Mouse (Mus musculus) hematopoietic stem cell, adult 5-6 weeks (primary cell): Measurements from ENCODE around the gene Sds. TPM values are rescaled to one million over a fixed set of nuclear protein-coding genes. Genes with fewer than 3 reads are reported as not detected.

Source experiments
- ATAC-seq, 2 experiments: fragments of 125-278 bp in 1 of 2; replicated peaks in 1 of 2; 2 replicates each; pipeline ENCODE4 v1.8.0; 2016 to 2017; ENCODE audit warnings: inconsistent platforms in 2 of 2, mild to moderate bottlenecking in 2 of 2, moderate number of reproducible peaks in 2 of 2, low read depth in 1 of 2, moderate TSS enrichment in 1 of 2; ENCODE audit not compliant: low FRiP score in 2 of 2, poor library complexity in 2 of 2, severe bottlenecking in 2 of 2, insufficient read depth in 1 of 2, low TSS enrichment in 1 of 2
- total RNA-seq: library from RNA; stranded (forward); fragments of 172-1452, 232-1000 nt; gene quantifications from 2 replicates; pipeline ENCODE4 v1.2.3, GENCODE M21; 2017

Sds gene
- total RNA-seq, 1 experiment from 2014 or later = not detected

DNA sequence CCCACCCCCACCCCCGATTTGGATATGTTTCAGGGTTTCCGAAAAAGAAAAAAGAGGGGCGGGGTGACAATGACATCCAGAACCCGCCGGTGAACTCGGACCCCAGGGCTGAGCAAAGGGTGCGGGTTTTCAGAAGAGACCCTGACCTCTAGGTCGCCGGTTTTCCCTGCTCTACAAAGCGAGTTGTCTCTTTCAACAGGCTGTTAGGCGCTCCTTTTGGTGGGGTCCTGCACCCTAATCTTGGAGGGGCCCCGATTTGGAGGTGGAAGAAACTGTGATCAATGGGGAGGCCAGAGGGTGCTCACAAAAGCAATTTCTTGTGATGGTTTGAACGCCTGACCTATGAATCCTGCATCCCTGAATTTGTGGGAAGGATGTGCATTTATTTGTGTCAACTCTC lies 37.9 kb upstream of the Sds start:
- ATAC-seq = no peak

DNA sequence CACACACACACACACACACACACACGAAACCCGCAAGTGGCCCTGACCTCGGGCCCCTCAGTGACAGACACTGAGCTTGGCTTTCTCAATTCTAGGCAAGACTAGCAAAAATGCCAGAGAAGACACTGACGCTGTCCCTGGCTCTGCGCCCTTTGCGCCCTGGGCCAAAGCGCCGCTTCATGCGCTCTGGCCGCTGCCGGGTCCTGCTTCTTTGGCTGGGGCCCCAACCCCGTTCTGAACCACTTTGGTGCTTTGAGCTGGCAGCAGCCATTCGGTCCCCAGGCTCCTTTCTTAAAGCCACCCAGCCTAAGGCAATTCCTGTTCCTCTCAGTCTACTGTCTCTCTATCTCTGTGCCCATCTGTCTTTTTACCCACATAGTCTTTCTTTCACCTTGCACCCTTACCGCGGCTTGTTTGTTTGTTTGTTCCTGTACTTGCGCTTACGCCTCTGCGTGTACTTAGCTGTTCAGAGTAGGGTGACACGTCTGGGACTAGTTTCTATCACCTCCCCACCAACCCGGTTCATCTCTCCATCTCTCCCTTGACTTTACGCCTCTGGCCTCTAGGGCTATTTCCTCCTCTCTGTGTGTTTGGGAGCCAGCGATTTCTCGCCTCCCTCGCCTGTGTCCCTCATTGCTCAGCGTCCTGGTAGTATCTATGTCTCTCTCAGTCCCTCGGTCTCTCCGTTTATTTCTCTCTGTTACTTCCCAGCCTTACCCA lies 37.2 kb upstream of the Sds start:
- ATAC-seq = 0 out of 4 replicates have a peak, but pooled peaks of 1 of the 2 experiments have one; percentile 11

DNA sequence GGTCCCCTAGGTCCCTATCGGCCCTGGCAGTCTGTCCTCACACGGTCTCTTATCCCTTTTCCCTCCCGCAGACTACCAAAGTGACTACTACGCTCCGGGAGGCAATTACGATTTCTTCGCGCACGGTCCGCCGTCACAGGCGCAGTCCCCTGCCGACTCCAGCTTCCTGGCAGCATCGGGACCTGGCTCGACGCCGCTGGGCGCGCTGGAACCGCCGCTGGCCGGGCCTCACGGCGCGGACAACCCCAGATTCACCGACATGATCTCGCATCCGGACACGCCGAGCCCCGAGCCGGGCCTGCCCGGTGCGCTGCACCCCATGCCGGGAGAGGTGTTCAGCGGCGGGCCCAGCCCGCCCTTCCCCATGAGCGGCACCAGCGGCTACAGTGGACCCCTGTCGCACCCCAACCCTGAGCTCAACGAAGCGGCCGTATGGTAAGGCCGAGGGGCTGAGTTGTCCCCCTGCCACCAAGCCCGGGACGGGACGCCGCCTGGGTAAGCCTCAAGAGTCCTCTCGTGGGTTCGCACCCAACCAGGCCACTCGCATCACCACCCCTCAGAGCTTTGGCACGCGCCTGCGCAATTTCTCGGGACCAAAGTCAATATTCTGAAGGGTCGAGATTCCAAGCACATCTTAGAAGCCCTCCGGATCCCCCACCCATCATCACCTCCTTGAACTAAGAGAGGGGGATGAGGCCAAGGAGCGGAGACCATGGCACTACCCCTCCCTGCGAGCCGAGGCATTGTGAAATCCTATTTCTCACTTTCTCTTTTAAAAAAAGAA lies 36.2 kb upstream of the Sds start:
- ATAC-seq = no peak

DNA sequence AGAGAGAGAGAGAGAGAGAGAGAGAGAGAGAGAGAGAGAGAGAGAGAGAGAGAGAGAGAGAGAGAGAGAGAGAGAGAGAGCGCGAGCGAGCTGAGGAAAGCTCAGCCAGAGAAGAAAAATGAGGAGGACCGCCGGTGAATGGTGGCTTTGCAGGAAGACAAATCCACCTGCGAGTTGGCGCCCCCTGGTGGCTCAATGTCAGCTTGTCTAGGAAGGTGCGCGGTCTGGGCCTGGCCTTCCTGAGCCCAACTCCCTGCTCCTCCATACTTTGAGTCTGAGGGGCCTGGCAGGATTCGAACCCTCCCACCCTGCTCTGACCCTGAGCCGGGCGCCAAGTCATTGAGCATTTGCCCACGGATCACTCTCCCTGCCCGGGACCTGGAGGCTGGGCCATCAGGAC lies 35.6 kb upstream of the Sds start:
- peak; percentile 61 to 73 for ATAC-seq

DNA sequence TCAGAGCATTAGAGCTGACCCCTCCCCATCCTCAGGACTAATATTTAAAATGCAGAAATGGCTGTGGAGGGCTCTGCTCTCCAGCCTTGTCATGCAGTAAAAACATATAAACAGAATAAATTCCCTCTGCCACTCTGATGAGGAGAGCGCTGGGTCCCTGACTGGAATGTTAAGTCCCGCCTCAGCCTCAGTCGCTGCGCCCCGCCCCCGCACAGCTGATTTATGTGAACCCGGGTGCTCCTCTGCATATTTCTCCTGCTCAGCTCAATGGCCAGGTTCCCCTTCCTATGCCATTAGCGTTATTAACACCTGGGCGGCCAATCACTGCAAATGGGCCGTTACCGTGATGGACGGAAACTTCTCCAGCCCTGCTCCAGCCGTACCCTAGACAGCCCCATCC lies 29.0 kb upstream of the Sds start:
- ATAC-seq = no peak

DNA sequence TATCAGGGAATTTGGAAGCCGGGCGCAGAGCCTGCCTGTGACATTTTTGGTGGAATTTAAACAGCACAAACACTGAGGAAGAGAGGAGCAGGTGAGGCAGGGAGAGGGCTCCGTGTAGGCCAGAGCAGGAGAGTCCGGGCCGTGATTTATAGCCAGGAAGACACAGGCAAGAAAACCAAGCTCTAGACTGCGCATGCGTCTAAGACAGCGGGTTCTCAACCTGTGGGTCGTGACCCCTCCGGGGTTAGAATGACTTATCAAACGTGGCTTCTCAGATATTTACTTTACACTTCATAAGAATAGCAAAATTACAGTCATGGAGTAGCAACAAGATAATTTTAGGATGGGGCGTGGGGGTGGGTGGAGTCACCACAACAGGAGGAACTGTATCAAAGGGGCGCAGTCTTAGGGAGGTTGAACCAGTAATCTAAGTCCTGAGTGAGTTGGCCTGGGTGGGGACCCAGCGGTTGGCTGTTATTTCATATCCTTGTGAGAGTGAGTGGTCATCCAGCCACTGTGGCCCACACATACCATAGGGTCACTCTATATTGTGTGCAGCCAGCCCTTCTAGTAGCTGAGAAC lies 21.5 kb upstream of the Sds start:
- ATAC-seq = no peak

DNA sequence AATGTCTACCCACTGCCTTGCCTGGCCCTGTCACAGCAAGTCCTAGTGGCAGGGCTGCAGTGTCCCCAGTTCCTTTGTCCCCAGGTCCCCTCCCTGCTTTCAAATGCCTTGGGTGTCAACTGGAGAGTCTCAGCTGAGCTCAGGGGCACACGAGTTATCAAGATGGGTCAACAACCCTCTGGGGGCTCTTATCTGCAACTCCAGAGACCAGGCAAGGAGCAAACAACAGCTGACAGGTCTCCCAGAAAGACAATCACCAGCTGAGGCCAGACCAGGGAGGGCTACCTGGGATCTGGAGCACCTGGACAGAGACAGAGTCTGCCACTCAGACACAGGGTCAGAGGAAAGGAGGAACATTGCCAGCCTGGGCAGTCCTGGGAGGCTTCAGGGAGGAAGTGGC lies 20.1 kb upstream of the Sds start:
- ATAC-seq = no peak

DNA sequence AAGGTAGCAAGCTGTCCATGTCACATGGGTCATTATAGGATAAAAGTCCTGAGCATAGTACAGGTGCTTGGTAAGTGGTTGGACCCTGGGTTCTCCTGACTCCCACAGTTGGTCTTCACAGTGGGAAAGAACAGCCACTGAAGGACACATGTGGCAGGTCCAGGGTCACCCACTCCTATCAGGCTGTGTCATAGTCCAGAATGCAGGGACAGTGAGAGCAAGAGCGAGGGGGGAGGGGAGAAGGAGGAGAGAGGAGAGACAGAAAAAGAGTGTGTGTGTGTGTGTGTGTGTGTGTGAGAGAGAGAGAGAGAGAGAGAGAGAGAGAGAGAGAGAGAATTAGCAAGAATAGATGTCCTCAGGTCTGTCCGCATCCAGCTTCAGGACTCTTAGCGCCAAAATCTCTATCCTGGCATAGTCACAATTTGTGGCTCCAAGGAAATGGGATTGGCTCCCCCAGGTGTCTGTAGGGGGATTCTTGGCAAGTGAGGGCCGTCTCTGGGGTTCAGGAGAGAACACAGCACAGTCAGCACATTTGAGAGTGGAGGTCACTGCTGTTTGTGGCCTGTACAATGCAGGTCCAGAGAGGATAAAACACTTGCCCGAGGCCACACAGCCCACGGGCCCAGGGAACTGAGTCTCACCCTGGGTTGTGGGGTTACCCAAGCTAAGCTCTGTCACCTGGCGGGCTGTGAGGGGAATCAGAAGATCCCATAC lies 19.3 kb upstream of the Sds start:
- no peak for ATAC-seq

DNA sequence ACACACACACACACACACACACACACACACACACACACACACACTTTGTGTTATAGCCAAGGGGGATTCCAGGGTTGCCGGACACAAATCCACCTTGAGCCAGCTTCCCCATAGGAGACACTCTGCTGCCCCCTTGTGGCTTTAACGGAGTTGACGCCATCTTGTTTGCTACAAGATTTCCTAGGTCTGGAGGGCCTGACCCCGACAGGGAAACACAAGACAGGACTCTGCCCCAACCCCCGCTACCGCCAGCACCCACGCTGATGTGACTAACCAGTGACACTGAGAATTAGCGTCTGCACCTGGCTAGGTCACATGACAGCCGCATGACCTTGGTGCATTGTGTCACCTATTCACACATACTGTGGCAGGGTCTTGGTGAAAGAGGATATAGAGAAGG lies 18.7 kb upstream of the Sds start:
- peak in 1 of 2 experiments; percentile 59; a peak in 3 of 4 replicates for ATAC-seq

DNA sequence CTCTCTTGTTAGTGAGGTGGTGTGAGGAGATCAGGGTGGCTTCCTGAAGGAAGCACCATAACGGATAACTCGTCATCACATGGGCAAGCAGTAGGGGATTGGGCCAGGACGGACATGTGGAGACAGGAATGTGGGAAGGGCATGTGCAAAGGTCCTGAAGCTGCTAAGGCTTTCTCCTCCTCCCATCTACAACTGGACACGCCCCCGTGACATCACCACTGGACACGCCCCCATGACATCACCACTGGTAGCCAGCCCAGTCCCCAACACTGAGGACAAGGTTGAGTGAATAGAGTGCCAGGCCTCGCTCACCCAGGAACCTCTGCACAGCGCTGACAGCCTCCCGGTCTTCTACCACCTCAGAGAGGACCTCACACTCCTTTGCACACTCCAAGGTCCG lies 17.2 kb upstream of the Sds start:
- ATAC-seq = no peak

DNA sequence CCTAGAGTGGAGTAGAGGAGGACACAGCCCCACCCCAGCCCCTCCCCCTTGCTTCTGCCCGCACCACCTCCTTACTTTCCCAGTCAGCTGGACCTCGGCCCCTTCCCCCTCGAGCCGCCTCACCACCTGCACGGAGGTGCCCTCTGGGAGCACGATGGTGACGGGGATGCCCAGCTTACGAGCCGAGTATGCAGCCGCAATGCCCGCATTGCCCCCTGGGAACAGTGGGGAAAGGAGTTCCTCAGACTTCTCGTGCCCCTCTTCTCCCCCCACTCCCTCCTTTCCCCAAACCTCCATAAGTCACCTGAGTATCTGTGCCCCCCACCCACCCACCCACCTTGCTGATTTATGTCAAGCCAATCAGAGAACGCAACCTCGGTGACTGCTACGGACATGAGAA lies 14.4 kb upstream of the Sds start:
- ATAC-seq = no peak

DNA sequence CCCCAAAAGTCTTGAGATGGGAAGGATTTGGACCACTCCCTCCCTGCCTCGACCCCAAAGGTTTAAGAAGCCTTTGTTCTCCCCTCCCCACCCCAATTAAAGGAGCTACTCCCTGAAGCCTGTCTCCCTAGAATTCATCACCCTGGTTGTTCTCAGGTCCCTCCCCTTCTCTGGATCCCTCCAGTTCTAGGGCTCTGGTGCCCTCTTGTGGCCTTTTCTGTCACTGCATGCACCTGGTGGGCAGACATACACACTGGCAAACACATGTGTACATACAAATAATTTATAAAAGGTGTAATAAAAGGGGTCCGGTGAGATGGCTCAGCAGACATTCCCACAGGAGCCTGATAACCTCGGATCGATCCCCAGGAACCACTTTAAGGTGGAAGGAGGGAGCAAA lies 12.0 kb upstream of the Sds start:
- no peak for ATAC-seq

DNA sequence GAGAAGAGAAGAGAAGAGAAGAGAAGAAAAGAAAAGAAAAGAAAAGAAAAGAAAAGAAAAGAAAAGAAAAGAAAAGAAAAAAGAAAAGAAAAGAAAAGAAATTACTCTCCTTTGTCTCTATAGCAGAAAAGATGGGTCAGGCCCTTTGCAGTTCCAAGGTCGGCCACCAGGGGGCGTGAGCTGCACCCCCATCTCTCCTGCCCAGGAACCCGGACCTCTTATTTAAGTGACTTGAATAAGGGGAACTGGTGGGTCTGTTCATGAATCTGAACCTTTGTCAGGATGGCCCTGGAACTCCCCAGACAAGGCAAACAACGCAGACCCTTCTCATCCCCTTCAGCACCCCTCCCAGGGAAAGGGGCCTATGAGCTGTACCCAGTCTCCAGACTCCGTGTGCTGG lies 11.3 kb upstream of the Sds start:
- ATAC-seq = peak in 1 of 2 experiments; percentile 43; a peak in 2 of 4 replicates

DNA sequence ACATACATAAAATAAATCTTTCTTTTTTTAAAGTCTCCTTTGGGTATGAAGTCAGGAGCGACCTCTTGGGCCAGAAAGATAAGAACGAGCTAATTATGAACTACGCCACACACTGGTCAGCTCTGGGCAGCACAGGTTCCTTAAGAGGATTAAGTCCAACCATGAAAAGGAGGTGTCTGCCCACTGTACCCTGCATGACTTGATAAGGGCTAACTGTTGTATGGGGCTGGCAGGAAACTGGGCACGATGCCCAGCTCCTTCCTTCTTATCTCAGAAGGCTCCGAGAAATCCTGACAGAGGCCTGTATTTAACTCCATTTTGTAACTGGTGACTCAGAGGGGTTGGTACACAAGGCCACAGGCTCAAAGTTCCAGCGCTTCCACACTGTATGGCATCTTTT lies 10.5 kb upstream of the Sds start:
- ATAC-seq = peak; percentile 59 to 73

DNA sequence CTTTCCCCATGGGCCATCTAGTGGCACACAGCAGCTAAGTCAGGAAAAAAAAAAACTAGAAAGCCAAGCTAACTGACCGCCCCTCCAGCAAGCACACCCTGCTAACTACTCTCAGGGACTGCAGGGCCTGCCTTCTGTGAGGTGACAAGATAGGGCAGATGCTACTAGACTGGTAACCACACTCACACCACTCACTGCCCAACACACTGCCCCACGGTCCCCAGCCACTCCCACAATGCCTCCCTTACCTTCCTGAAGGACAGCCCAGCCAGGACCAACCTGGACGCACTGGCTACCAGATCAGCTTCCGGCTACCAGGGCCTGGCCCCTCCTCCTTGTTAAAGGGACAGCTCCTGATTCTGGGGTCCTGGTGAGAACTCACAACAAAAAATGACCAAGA lies 9.3 kb upstream of the Sds start:
- ATAC-seq = peak in 1 of 2 experiments; percentile 13; a peak in 1 of 4 replicates

DNA sequence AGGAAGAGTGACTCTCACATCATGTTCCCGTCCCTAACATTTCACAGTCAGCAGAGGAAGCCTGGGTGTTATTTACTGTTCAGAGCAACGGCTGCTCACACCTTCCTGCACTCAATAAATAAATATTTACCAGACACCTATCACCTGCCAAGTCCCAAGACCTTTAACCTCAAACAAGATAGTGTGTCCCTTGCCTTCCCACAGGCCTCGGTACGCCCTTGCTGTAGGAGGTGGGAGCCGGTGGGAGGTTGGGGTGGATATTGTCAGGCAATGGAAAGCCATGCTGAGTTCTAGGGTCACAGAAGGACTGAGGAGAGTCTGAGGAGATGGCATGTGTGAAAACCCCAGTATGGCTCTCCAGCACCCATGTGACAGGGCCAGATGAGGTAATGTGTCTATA lies 8.0 kb upstream of the Sds start:
- no peak for ATAC-seq

DNA sequence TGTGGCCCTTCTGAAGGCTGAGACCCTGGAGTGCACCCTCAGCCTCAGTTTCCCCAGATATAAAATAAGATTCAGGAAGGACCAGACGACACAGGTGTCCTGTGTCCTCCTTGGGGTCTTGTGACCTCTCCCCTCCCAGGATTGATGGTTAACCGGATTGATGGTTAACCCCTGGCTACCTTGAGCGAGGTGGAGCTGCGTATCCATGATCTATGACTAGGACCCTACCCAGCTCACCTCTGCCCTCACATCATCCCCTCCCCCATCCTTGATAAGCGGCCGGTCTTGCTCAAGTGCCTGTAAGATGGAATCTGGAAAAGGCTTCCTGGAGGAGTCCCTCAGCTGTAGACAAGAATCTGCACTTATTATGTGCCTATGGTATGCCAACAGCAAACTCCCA lies 7.5 kb upstream of the Sds start:
- no peak for ATAC-seq

DNA sequence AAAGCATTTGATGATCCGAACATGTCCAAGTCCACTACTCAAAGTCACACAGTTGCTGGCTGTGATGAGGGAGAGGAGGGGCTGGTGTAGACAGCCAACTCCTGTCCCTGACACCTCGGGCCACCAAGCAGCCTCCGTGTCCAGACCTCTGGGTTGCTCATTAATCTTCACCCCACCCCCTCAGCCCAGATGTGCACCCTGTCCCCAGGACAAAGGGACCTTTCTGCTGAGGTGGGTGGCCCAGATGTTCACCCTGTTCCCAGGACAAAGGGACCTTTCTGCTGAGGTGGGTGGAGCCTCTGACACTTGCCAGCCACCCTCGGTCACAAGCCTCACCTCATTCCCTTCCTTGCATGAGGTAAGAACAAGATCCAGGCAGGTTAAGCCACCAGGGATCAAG lies 4.8 kb upstream of the Sds start:
- ATAC-seq = no peak
